Mouse (Mus musculus): ENCODE measurements around the gene Pcyt1a. TPM values are rescaled to one million over a fixed set of nuclear protein-coding genes. Genes with fewer than 3 reads are reported as not detected.

Pcyt1a gene
- total and polyA plus RNA-seq, 2 experiments from 2014 or later: 47.6 TPM

GRCm38 (mm10) chr16:32395679-32396540 is 34.8 kb upstream of the Pcyt1a start:
- Histone ChIP-seq H3K9ac (no peak overlapping the region), H3K27me3 (ENCODE audit: insufficient read depth, low read length) (no peaks in the 10 kb centered on the region), H3K4me3 (ENCODE audit: low read depth, low read length) (no peak overlapping the region), H3K4me1 (ENCODE audit: insufficient read depth) (no peaks in the 10 kb centered on the region), H3K27ac (ENCODE audit: low read depth, low read length) (no peak overlapping the region), H3K4me2 (ENCODE audit: low read depth) (no peak overlapping the region), H3K9me3 (ENCODE audit: low read length) (no peaks in the 10 kb centered on the region), H3K36me3 (ENCODE audit: insufficient read depth) (peaks cover 12% of the 10 kb centered on the region)
- 71% methylated on average over 6 of the region's 6 CpGs for WGBS
- DNase-seq: no peak
- ATAC-seq: no peak
- TF ChIP-seq CTCF (IDR thresholded peaks at IDR 0.05; ENCODE audit: low read depth): no peak

GRCm38 (mm10) chr16:32396541-32396835 is 34.2 kb upstream of the Pcyt1a start:
- Histone ChIP-seq H3K27me3 (ENCODE audit: insufficient read depth, low read length) (no peaks in the 10 kb centered on the region), H3K27ac (ENCODE audit: low read depth, low read length) (no peak overlapping the region), H3K9me3 (ENCODE audit: low read length) (no peaks in the 10 kb centered on the region), H3K4me1 (ENCODE audit: insufficient read depth) (no peaks in the 10 kb centered on the region), H3K36me3 (ENCODE audit: insufficient read depth) (peaks cover 6% of the 10 kb centered on the region; the same call in 1 of the 2 replicates), H3K9ac (no peak overlapping the region), H3K4me3 (ENCODE audit: low read depth, low read length) (no peak overlapping the region), H3K4me2 (ENCODE audit: low read depth) (no peak overlapping the region)
- no peak for TF ChIP-seq CTCF (IDR thresholded peaks at IDR 0.05; ENCODE audit: low read depth)
- 61% methylated on average over 3 of the region's 3 CpGs for WGBS
- ATAC-seq (no peak), DNase-seq (no peak)

- H3K27me3 ChIP-seq (ENCODE audit: insufficient read depth, low read length): no peaks in the 10 kb centered on the region
- H3K4me3 ChIP-seq (ENCODE audit: low read depth, low read length): no peak overlapping the region
- TF ChIP-seq CTCF (IDR thresholded peaks at IDR 0.05; ENCODE audit: low read depth): no peak
- no peaks in the 10 kb centered on the region for H3K4me1 ChIP-seq (ENCODE audit: insufficient read depth)
- DNase-seq: no peak
- no peak overlapping the region for H3K4me2 ChIP-seq (ENCODE audit: low read depth)
- H3K9me3 ChIP-seq (ENCODE audit: low read length): no peaks in the 10 kb centered on the region
- WGBS: 71% methylated on average over 3 of the region's 3 CpGs
- H3K36me3 ChIP-seq (ENCODE audit: insufficient read depth): 0 out of 2 replicates have a peak, but pooled peaks cover 1% of the 10 kb centered on the region
- no peak for ATAC-seq
- H3K9ac ChIP-seq: no peak overlapping the region
- H3K27ac ChIP-seq (ENCODE audit: low read depth, low read length): no peak overlapping the region
Observed at GRCm38 (mm10) chr16:32398206-32398605, 32.5 kb upstream of the Pcyt1a start.

- no peaks in the 10 kb centered on the region for H3K4me1 ChIP-seq (ENCODE audit: insufficient read depth)
- WGBS: 89% methylated on average over 7 of the region's 7 CpGs
- no peak within 1 kb of the TSS for H3K9ac ChIP-seq
- TF ChIP-seq CTCF (IDR thresholded peaks at IDR 0.05; ENCODE audit: low read depth): no peak
- ATAC-seq (no peak), DNase-seq (no peak)
- no peaks in the 10 kb centered on the region for H3K9me3 ChIP-seq (ENCODE audit: low read length)
- no peak within 1 kb of the TSS for H3K4me3 ChIP-seq (ENCODE audit: low read depth, low read length)
- H3K36me3 ChIP-seq (ENCODE audit: insufficient read depth): no peaks in the 10 kb centered on the region
- no peak within 1 kb of the TSS for H3K27ac ChIP-seq (ENCODE audit: low read depth, low read length)
- H3K4me2 ChIP-seq (ENCODE audit: low read depth): no peak within 1 kb of the TSS
- no peaks in the 10 kb centered on the region for H3K27me3 ChIP-seq (ENCODE audit: insufficient read depth, low read length)
Observed at GRCm38 (mm10) chr16:32400267-32400666, 30.5 kb upstream of the Pcyt1a start, which contains the start of gene Tm4sf19. TSS of gene Tm4sf19 (plus strand) at chr16:32400506.

GRCm38 (mm10) chr16:32401335-32401965 is 29.3 kb upstream of the Pcyt1a start:
- ATAC-seq (no peak), DNase-seq (no peak)
- 87% methylated on average over 9 of the region's 9 CpGs for WGBS
- H3K4me3 ChIP-seq (ENCODE audit: low read depth, low read length): no peak overlapping the region
- no peaks in the 10 kb centered on the region for H3K27me3 ChIP-seq (ENCODE audit: insufficient read depth, low read length)
- no peak overlapping the region for H3K9ac ChIP-seq
- TF ChIP-seq CTCF (IDR thresholded peaks at IDR 0.05; ENCODE audit: low read depth): no peak
- H3K4me2 ChIP-seq (ENCODE audit: low read depth): no peak overlapping the region
- H3K36me3 ChIP-seq (ENCODE audit: insufficient read depth): no peaks in the 10 kb centered on the region
- no peaks in the 10 kb centered on the region for H3K4me1 ChIP-seq (ENCODE audit: insufficient read depth)
- no peaks in the 10 kb centered on the region for H3K9me3 ChIP-seq (ENCODE audit: low read length)
- no peak overlapping the region for H3K27ac ChIP-seq (ENCODE audit: low read depth, low read length)

GRCm38 (mm10) chr16:32402818-32403217 is 27.9 kb upstream of the Pcyt1a start:
- H3K9me3 ChIP-seq (ENCODE audit: low read length): no peaks in the 10 kb centered on the region

GRCm38 (mm10) chr16:32405716-32406115 is 25.0 kb upstream of the Pcyt1a start:
- DNase-seq (no peak), ATAC-seq (no peak)
- no peak for TF ChIP-seq CTCF (IDR thresholded peaks at IDR 0.05; ENCODE audit: low read depth)
- Histone ChIP-seq H3K36me3 (ENCODE audit: insufficient read depth) (no peaks in the 10 kb centered on the region), H3K27ac (ENCODE audit: low read depth, low read length) (no peak overlapping the region), H3K4me3 (ENCODE audit: low read depth, low read length) (no peak overlapping the region), H3K4me2 (ENCODE audit: low read depth) (no peak overlapping the region), H3K9ac (no peak overlapping the region), H3K27me3 (ENCODE audit: insufficient read depth, low read length) (no peaks in the 10 kb centered on the region), H3K4me1 (ENCODE audit: insufficient read depth) (no peaks in the 10 kb centered on the region), H3K9me3 (ENCODE audit: low read length) (no peaks in the 10 kb centered on the region)
- 91% methylated on average over 9 of the region's 9 CpGs for WGBS

More at GRCm38 (mm10) chr16:32402818-32403217, 27.9 kb upstream of the Pcyt1a start:
- Histone ChIP-seq H3K36me3 (ENCODE audit: insufficient read depth) (no peaks in the 10 kb centered on the region), H3K9ac (no peak overlapping the region), H3K27me3 (ENCODE audit: insufficient read depth, low read length) (no peaks in the 10 kb centered on the region), H3K27ac (ENCODE audit: low read depth, low read length) (no peak overlapping the region), H3K4me3 (ENCODE audit: low read depth, low read length) (no peak overlapping the region), H3K4me2 (ENCODE audit: low read depth) (no peak overlapping the region), H3K4me1 (ENCODE audit: insufficient read depth) (no peaks in the 10 kb centered on the region)
- no peak for TF ChIP-seq CTCF (IDR thresholded peaks at IDR 0.05; ENCODE audit: low read depth)
- no peak for DNase-seq
- ATAC-seq: no peak
- 89% methylated on average over 3 of the region's 3 CpGs for WGBS

All from forebrain, postnatal 0 days (tissue).